Mouse (Mus musculus) embryo, embryonic 10 days (tissue): ENCODE data around the gene Mroh3.

Experiments used
- DNase-seq: peaks from one replicate; pipeline ENCODE4 v3.0.0-alpha.2; 2015; ENCODE audit warnings: low spot score

Mroh3 gene

DNA sequence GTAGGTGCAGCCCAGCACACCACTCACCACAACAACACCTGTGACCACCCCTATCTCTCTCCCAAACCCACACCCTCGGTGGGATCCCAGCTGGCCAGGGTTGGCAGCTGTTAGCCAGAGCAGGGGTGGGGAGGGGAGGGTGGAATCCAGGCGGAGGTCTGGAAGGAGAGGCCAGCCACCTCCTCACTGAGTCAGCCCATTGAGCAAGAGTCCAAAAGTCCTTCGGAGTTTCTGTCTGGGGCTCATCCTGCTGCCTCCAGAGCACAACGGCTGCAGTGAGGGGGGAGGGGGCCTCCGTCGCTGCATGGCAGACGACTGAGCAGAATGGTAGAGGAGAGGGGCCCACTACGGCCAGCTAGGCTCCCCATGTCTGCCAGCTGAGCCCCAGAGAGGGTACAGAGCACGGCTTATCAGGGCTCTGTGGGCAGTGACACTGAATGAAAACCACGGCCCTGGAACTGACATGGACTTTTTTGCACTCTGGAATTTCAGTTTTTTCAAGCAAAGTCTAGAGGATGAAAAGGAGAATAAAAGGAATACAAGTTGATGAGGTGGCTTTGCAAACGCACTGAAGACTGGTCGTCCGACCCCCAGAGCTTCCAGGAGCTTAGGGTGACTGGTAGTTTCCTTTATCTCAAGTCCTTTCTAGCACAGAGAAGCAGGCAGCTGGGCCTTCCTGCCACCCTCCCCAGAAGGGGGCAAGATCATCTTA lies 15.9 kb upstream of the Mroh3 start:
- peak; percentile 27 for DNase-seq

DNA sequence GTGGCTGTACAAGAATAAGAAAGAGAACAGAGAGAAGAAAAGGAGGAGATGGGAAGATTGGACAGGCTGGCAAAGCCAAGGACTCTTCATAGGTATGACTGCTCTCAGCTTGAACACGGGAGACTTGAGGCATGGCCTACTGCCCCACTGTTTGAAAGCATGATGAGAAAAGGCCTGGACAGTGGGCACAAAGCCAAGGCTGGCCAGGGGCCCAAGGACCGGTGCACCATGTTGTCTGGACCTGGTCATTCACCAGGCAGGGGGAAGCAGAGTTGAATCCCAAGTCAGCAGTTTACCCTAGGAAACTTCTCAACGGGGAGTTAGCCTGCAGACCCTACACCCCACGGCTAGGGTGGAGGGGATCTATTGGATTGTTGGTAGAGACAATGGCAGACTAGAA lies 15.2 kb upstream of the Mroh3 start:
- DNase-seq = no peak

DNA sequence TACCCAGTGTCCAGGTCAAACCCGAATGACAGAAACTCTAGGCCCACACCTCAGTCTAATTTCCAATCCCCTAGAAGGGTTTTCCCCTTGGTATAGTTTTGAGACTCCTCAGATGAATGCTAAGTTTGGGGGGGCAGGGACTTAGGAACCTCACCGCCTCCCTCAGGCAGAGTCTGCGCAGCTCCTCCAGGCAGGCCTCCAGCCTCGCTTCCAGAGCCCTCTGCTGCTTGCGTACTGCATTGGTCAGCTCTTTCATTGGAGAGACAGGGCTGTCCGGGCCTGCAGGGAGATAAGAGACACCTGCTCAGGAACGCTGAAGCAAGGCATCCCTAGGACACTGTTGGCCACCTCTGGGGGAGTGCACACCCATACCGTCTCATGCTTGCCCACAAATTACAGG lies 14.0 kb upstream of the Mroh3 start:
- no peak for DNase-seq

DNA sequence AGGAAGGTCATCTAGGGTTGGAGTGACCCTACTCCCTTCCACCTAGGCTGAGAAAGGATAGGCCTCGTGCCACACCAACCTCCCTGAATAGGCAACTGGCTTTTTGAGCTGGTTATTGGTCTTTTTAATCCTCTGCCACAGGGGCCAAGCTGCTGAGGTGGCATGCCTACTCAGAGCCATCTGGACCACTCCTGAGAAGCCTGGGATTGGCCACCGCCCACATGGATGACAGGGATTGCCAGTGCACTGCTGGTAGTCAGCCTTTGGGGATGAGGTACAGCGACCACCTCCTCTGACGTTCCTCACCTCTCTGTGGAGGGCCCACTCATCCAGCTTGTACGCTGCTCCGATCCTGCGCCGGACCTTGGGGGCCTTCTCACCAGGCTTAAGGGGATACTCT lies 13.2 kb upstream of the Mroh3 start:
- no peak for DNase-seq

DNA sequence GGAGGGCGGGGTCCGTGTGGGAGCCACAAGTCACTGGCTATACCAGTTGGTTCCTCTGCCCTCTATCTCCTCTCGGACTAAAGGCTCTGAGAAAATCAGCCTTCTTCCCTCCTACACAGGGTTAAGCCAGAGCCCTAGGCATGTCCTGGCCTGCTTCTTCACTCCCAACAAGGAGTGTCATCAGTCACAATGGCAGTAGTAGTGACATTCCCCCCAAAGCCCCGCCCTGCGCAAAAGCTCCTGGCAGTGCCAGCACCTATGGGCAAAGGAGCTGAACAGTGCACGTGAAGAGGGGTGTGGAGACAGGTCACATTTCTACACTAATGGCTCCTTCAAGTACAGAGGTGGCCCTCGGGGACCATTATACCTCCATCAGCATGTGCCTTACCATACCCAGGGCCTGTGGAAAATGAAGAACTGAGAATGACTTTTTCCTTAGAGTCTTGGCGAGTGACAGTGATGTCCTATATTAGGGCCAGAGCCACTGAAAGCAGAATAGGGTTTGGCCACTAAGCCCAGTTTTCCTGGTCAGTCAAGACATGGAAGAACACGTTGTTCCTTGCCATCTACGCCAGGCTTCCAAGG lies 11.2 kb upstream of the Mroh3 start:
- DNase-seq = no peak

DNA sequence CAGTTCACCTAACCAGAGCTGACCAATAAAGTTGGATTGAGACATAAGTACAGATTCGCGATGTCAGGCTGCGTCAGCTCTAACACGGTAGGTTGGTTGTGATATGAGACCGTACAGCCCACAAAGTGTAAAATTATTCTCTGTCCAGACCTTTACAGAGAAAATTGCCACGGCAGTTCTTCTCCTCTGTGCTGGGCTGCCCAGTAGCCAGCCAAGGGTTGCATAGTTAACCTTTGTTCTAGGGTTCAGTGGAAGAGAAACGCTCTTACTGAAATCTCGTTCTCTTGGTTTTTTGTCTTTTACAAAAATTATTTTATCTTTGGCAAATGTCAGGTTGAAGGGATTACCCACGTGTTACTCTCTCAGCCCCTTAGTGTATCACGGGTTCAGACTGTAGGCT lies 9.8 kb upstream of the Mroh3 start:
- no peak for DNase-seq

DNA sequence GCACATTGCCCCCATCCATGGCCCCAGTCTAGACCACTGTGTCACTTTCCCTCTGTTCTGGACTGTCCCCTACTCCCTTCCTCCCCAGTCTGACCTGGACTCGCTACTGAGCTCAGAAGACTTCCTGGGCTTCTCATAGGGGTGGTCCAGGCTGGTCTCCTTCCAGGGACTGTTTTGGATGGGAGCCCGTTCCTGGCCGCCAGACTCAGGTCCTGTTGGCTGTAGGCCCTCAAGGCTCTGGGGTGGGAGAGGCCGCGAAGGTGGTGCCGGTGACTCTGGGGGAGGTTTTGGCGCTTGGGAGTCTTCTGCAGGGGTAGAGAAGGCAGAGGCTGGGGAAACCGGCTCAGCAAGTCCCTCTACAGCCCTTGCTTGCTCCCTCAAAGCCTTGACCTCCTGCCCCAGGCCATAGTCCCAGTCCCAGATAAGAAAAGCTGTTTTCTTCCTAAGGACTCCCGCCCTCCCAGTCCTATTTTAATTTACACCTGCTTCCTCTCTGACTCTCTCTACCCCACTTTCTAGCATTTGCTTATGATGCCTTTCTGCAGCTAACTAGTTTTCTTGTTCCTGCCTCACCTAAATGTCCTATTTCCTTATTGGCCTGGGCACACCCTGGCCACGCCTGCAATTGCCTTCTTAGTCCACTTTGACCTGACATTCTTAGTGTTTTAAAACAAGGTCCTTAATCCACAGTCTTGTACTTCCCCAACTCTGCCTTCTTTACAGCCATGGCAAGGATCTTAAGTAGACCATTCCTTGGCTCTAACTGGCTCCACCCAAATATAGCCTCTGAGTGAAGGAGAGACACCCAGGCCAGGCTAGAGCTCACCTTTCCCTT lies 7.6 kb upstream of the Mroh3 start:
- DNase-seq = no peak

DNA sequence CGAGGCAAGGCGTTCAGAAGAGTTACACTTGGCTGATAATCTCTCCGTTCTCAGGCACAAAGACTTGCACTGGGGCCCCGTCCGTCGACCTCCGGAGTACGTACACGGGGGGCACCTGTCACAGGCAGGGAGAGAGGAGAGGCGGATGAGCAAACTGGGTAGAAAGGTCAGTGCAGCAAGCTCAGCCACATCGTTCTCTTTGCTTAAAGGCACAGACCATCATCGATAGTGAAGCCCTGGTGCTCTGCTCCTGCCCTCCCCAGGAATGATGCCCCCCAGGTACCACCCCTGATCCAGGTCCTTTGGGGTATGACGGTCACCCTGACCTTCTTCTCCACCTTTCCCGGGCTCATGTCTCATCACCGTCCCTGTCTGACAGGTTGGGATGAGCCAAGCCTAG lies 1.7 kb upstream of the Mroh3 start:
- DNase-seq = no peak

DNA sequence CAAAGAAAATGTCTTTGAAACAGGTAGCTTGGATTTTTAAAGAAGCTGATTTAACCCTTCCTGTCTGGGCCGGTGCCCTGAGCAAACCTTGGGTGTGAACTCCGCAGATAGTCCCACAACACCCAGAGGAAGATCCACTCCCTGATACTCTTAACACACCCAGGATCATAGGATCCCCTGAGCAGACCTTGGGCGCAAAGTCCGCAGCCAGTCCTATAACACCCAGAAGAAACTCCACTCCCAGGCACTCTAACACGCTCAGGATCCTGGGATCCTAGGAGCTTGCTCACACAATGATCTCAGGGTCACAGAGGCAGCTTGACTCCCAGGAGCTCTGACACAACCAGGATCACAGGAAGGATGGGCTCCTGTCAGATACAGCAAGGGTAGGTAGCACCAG lies 22.6 kb downstream of the Mroh3 start:
- no peak for DNase-seq

DNA sequence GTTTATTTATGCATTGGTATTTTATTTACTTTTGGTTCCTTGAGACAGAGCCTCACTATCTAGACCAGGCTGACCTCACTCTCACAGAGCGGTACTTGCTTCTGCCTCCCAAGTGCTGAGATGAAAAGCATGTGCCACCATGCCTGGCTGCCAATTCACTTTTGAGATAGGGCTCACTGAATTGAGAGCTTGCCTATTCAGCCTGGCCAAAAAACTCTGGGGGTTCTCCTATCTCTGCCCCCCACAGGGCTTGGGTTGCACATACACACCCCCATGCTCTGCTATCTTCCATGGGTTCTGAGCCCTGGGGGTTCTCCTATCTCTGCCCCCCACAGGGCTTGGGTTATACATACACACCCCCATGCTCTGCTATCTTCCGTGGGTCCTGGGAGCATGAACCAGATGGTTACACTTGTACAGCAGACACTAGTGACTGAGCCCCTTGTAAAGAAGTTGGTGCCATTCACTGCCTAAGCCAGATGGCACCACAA lies 33.1 kb downstream of the Mroh3 start:
- no peak for DNase-seq

DNA sequence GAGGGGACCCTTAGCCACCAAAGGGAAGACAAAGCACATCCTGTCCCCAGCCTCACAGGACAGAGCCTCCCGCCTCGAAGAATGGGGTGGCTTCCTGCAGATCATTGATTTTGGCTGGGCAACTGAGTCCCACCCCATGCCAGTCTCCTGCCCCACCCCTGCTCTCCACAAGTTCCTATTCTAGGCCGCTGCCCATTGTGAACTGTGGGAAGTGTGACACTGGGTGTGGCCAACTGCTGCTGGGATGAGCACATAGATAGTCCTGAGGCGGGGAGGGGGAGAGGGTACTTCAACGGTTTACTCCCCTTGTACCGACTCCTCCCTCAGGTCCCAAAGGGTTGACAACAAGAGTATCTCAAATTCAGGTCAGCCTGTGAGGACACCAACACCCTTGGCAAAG lies 33.9 kb downstream of the Mroh3 start:
- no peak for DNase-seq

DNA sequence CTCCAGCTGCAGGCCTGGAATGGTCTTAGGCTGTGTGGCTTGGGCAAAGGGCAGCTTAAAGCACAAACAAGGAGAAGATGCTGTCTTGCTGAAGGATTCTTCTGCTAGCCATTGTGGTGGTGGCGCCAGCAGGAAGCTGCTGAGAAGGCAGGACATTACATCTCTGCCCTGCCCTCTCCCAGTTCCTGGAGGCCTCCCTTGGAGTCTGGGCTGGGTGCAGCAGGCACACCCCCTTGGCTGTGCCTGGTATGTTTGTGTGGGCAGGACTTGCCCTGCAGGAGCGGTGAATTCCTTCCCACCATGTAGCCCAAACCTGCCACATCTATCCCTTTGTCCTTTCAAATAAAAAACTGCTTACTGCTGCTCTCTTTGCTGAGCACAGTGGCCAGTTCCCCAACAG lies 35.5 kb downstream of the Mroh3 start:
- DNase-seq = no peak

DNA sequence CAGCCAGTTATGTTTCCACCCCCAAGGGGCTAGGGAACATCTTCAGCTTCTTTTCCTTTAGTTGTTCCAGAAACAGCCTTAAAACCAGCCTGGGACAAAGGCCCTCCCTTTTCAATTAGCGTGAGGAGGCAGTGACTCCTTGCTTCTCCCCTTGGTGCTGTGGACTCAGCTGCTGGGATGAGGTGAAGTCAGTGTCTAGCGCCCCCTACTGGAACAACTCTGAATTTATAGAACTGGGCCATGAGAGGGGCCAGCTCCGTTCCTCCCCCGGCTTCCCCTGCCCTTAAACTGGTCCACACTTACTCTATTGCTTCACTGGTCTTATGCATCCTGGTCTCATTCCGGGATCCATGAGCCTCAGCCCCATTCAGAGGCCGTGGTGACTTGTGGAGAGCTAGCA lies 37.4 kb downstream of the Mroh3 start:
- peak; percentile 66 for DNase-seq

DNA sequence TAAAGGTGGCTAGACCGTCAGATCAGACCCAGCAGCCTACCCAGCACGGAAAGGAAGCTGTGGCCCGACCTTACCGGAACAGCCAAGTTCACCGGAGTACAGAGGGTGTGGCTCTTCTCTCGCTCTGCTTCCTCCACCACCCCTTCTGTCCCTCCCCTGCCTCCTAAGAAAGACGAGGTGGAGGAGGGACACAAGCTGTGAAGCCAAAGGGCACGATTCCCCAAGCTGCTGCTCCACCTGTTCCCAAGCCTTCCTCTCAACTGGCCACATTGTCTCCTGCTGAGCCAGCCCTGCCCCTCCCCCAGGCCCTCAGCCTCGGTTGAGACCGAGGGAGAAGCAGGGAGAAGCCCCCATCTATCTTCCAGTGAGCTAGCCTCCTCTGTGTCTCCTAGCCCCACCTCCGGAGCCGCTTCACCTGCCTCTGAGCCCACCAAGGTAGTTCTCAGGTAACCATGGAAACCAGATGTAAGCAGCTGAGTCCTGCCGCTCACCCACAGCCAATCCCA lies 38.5 kb downstream of the Mroh3 start:
- peak; percentile 42 for DNase-seq

DNA sequence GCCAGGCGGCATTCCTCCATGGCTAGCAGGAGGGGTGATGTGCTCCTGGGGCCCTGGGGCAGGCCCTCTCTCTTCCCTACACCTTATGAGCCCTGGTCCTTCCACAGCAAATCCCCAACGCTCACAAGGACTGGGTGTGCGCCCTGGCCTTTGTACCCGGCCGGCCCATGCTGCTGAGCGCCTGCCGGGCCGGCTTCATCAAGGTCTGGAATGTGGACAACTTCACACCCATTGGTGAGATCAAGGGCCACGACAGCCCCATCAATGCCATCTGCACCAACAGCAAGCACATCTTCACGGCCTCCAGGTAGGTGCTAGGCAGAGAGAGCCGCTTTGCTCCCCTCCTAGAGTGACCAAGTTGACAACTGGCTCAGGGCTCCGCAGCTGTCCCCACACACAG lies 39.9 kb downstream of the Mroh3 start:
- no peak for DNase-seq

DNA sequence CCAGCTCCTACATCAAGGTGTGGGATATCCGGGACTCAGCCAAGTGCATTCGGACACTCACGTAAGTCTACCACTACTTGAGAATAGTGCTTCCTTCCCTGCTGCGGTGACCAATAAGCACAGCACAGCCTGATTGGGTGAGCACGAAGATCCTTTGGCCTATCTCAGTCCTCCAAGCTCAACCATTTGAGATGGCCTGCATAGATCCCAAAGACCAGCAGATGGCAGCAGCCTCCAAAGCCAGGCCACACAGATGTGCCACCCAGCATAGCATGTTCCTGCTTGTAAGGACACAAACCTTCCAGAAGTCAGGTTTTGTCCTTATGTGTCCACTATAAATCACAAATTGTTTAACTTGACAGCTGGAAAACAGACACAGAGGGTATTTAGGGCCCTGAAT lies 42.5 kb downstream of the Mroh3 start:
- DNase-seq = peak; percentile 93

DNA sequence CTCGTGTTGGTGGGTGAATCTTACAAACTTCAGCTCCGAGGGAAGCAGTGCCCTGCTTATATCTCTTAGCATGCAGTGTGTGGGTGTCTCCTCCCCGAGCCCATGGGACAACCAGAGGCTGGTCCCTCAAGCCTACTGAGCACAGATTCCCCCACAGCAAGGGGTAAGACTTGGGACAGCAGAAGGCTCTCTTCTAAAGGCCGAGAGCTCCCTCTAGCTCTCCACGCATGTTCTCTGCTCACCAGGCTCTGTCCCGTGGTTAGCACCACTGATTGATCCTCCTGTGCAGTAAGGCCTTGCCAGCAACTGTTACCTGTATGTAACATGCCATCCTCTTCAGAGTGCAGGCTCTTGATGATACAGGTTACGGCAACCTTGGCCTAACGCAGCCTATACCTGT lies 45.0 kb downstream of the Mroh3 start:
- DNase-seq = no peak

DNA sequence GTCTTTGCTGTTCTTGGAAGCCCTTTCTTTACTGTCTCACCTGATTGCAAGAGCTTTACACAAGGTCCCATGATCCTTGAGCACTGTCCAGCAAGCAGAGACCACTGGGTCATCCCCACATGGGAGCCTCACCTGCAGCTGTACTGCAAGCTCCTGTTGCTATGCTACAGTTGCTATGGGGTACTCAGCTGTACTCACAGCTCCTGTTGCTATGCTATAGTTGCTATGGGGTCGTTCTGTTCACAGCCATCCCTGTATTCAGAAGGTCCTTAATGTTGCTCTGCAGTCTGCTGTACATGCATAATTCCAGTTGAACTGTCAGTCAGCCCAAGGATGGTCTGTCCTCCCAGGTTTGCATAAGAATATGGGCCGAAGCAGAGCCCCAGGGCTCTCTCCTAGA lies 47.2 kb downstream of the Mroh3 start:
- DNase-seq = no peak

DNA sequence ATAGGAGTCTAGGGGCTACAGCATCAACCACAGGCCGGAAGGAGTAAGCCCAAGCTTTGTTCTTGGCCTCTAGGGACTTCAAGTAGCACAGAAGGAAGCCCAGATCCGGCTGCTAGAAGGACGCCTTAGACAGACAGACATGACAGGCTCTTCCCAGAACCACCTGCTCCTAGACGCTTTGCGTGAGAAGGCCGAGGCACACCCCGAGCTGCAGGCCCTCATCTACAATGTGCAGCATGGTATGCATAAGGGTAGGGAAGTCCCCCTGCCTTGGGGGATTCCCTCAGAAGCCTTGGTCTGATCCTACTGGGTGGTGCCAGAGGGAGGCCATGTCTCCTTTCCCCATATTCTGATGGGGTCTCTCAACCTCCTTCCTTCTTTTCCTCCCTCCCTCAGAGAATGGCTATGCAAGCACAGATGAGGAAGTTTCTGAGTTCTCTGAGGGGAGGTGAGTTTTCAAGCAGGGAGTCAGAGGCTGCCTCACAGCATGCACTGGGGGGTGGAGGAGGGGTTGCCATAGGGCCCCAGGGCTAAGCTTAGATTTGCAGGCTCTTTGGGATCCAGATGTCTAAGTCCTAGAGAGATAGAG lies 51.2 kb downstream of the Mroh3 start:
- DNase-seq = no peak

DNA sequence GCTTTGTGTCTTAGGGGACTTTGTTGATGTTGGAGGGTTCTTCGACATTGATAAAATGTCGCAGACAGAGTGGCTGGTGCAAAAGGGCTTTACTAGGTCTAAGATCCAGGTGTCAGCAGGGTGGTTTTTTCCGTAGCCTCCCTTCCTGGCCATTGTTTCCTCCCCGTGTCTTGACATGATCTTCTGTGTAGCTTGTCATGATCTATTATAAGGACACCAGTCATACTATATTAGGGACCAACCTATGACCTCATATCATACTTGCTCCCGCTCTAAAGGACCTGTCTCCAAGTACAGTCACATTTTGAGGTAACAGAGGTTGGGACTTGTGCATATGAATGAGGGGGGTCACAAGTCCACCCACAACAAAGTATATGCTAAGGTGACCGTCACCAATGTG lies 51.7 kb downstream of the Mroh3 start:
- no peak for DNase-seq

DNA sequence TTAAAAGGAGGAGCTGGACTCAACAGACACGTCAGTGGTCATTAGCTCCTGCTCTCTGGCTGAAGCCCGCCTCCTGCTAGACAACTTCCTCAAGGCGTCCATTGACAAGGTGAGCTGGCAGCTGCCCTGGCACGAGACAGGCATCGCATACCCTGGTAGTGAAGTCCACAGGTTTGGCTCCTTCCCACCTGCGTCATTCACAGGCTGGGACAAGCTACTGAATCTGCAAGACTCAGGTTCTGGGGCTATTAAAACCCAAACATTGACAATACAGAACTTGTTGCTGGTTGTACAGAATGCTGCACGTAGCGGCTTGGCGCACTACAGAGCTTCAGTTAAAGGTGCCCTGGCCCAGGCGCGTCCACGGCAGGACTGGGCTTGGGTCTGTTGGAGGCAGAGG lies 52.3 kb downstream of the Mroh3 start:
- DNase-seq = no peak

DNA sequence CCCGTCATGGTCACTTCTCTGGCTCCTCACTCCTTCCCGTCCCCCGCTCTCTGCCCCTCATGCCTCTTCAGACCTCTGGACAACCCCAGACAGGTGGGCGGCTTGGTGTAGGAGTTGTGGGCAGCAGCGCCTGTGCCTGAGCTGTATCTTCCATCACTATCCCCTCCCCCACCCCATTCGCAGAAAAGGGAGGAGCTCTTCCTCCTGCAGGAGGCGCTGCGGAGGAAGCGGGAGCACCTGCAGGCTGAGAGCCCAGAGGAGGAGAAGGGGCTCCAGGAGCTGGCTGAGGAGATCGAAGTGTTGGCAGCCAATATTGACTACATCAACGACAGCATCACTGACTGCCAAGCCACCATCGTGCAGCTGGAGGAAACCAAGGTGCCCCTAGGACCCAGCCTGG lies 52.8 kb downstream of the Mroh3 start:
- DNase-seq = no peak

DNA sequence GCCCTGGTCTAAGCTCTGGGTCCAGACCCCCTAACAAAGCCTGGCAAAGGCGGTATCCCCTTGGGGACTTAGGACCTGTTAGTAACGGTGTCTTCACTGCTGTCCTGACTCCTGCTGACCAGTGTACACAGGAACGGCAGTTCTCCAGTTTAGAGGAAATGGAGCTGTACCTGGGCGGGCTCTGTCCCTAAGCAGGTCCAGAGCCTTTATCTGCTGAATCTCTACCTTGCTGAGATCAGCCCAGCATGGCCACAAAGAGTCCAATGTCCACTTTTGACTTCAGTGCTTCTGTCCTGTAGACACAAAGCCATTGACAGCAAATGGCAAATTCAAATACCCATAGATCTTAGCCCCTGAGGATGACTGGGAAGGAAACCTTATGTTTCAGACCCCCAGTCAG lies 55.7 kb downstream of the Mroh3 start:
- DNase-seq = no peak
